Mouse (Mus musculus) ovary, postnatal 14 days (tissue): ENCODE data around the gene Cyp4a32.
"Not testable (repeated sequence)": the region's sequence is repeated elsewhere in the genome, so short reads cannot be mapped to it uniquely, and the experiment has no call there.

Experiments
- DNase-seq: peaks from one replicate; pipeline ENCODE4 v3.0.0; 2022; ENCODE audit warnings: low spot score

The Cyp4a32 gene

GRCm38 (mm10) chr4:115600611-115601010 is at the start of gene Cyp4a32:
Gene Cyp4a32, plus strand, starts transcription at chr4:115600969.
- not testable (repeated sequence) for DNase-seq

- DNase-seq = no peak
These were observed 48.0 kb upstream of the Cyp4a32 start for GRCm38 (mm10) chr4:115552726-115553125.

GRCm38 (mm10) chr4:115555513-115555912 is 45.3 kb upstream of the Cyp4a32 start:
- DNase-seq = no peak

GRCm38 (mm10) chr4:115557861-115558561 is 42.8 kb upstream of the Cyp4a32 start:
- no peak for DNase-seq

GRCm38 (mm10) chr4:115561236-115561635 is 39.5 kb upstream of the Cyp4a32 start:
- not testable (repeated sequence) for DNase-seq

GRCm38 (mm10) chr4:115563401-115563800 is 37.4 kb upstream of the Cyp4a32 start, which contains the start of gene Cyp4a31:
Gene Cyp4a31, plus strand, starts transcription at chr4:115563649.
- DNase-seq = no peak

GRCm38 (mm10) chr4:115564469-115565225 is 36.1 kb upstream of the Cyp4a32 start:
- DNase-seq = not testable (repeated sequence)

- DNase-seq = no peak
These were observed 25.5 kb upstream of the Cyp4a32 start for GRCm38 (mm10) chr4:115575255-115575654.

GRCm38 (mm10) chr4:115575776-115576175 is 25.0 kb upstream of the Cyp4a32 start:
- DNase-seq = no peak

- DNase-seq = no peak
These were observed 17.7 kb upstream of the Cyp4a32 start for GRCm38 (mm10) chr4:115583036-115583435.

- no peak for DNase-seq
These were observed 4.4 kb upstream of the Cyp4a32 start for GRCm38 (mm10) chr4:115596357-115596756.

- DNase-seq = no peak
These were observed 3.9 kb upstream of the Cyp4a32 start for GRCm38 (mm10) chr4:115596824-115597336.

- DNase-seq = no peak
These were observed 13.2 kb downstream of the Cyp4a32 start for GRCm38 (mm10) chr4:115614005-115614404.

- DNase-seq = not testable (repeated sequence)
These were observed 24.8 kb downstream of the Cyp4a32 start for GRCm38 (mm10) chr4:115625560-115625959.

- DNase-seq = no peak
These were observed 42.4 kb downstream of the Cyp4a32 start for GRCm38 (mm10) chr4:115642967-115643754.

- DNase-seq = no peak
These were observed 44.6 kb downstream of the Cyp4a32 start for GRCm38 (mm10) chr4:115645371-115645770.

GRCm38 (mm10) chr4:115647580-115647979 is 46.8 kb downstream of the Cyp4a32 start, which contains the start of gene Cyp4b1:
Gene Cyp4b1, minus strand, starts transcription at chr4:115647723.
- peak; percentile 21 for DNase-seq

GRCm38 (mm10) chr4:115648752-115649151 is 48.0 kb downstream of the Cyp4a32 start:
- DNase-seq = no peak

- no peak for DNase-seq
These were observed 48.6 kb downstream of the Cyp4a32 start for GRCm38 (mm10) chr4:115649344-115649743.

GRCm38 (mm10) chr4:115650866-115651265 is 50.1 kb downstream of the Cyp4a32 start:
- no peak for DNase-seq

- DNase-seq = not testable (repeated sequence)
These were observed 55.2 kb downstream of the Cyp4a32 start for GRCm38 (mm10) chr4:115655841-115656534.
